Mouse (Mus musculus): ENCODE results near the gene Slc25a13. TPM values are rescaled to one million over a fixed set of nuclear protein-coding genes. Genes with fewer than 3 reads are reported as not detected.

The Slc25a13 gene
- polyA plus RNA-seq, 1 experiment from 2014 or later, result 25.7 TPM

GRCm38 (mm10) chr6:6005762-6006431 is 211.1 kb downstream of the Slc25a13 start:
- Histone ChIP-seq H3K4me3 (peak overlapping the region; percentile 54), H3K9ac (peak overlapping the region; percentile 56), H3K9me3 (no peaks in the 10 kb centered on the region), H3K27me3 (no peaks in the 10 kb centered on the region; the same call in 1 of the 2 replicates), H3K36me3 (no peaks in the 10 kb centered on the region), H3K27ac (0 out of 2 replicates have a peak overlapping the region, but pooled peaks have one; percentile 6), H3K4me2 (replicated peaks) (peak overlapping the region; percentile 90), H3K4me1 (peaks cover 10% of the 10 kb centered on the region; the same call in 1 of the 2 replicates)
- WGBS, result under 1% methylated on average over 42 of the region's 42 CpGs
- ATAC-seq (ENCODE audit: low FRiP score, low read depth), result peak; percentile 95

DNA sequence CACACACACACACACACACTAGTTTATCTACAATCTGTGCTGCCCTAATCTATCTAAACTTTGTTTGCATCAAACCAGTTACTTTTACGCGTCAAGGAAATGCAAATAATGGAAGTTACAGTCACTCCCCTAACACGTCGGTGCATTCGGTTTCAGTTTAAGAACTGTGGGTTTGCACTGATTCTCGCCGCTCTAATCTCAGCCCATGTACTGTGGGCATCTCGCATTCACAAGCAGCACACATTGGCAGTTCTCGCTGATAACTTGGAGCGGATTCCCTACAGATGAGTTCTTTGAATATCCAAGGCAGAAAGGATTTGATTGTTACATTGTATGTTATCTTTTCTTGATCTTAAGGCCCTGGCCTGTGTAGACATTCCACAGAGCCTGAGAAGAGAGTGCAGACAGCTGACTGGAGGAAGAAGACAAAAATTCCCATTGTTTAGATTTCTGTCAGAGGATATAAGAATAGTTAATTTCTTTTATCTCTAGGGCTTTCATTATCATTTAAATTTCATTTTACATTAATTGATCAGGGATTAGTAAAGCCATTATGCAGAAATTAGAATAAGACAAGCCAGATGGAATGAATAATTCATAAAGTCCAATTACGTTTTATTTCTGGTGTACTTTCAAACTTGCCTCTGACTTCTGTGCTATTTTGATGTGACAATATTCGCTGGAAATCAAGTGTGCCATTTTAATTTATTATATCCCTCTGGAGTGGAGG is 212.1 kb downstream of the Slc25a13 start:
- Histone ChIP-seq H3K9me3 (no peaks in the 10 kb centered on the region), H3K9ac (no peak overlapping the region), H3K4me3 (no peak overlapping the region), H3K27ac (no peak overlapping the region), H3K4me2 (replicated peaks) (peak overlapping the region; percentile 90), H3K4me1 (peaks cover 10% of the 10 kb centered on the region; the same call in 1 of the 2 replicates), H3K36me3 (no peaks in the 10 kb centered on the region), H3K27me3 (no peaks in the 10 kb centered on the region)
- ATAC-seq (ENCODE audit: low FRiP score, low read depth), result no peak
- 60% methylated on average over 12 of the region's 12 CpGs for WGBS

DNA sequence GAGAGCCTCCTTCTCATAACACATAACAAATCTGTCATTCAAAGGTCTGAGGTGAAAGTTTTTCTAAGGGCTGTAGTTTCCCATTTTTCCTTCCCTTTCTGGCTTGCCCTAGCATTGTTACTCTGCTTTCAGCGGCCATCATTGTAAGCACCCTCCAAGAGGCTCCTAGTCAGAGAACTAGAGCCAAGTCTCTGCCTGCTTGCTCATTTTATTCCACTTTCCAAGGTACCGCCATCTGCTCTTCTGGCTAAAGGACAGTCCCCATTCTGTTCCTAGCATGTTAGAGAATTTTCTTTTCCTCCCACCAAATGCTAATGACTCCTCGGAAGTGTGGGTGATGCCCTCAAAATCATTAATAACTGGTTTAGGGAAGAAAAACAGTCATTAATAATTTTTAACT is 214.9 kb downstream of the Slc25a13 start:
- H3K4me1 ChIP-seq, result peaks cover 14% of the 10 kb centered on the region
- H3K9ac ChIP-seq, result no peak overlapping the region
- no peak overlapping the region for H3K4me2 ChIP-seq (replicated peaks)
- H3K27me3 ChIP-seq, result no peaks in the 10 kb centered on the region
- no peak overlapping the region for H3K27ac ChIP-seq
- H3K4me3 ChIP-seq, result no peak overlapping the region
- no peaks in the 10 kb centered on the region for H3K9me3 ChIP-seq
- WGBS, result 83% methylated on average over 3 of the region's 3 CpGs
- ATAC-seq (ENCODE audit: low FRiP score, low read depth), result no peak
- no peaks in the 10 kb centered on the region for H3K36me3 ChIP-seq

DNA sequence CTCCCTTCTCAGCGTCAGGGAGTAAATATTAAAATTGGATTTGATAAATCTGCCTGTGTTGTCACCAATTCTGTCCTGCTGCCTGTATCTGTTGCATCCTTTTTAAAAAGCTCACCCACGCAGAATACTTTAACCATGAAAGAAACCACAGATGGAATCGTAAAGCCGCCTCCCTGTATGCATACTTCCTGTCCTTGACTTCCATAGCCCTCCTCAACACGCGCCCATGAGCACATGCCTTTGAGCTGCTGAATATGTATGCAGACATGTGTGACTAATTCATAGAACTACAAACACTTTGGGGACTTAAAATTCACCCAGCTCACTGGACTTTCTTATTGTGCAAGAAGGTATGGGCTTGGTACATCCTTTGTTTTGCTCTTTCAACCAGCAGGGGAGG is 219.4 kb downstream of the Slc25a13 start:
- ATAC-seq (ENCODE audit: low FRiP score, low read depth), result no peak
- WGBS, result 49% methylated on average over 6 of the region's 6 CpGs
- no peak overlapping the region for H3K4me2 ChIP-seq (replicated peaks)

DNA sequence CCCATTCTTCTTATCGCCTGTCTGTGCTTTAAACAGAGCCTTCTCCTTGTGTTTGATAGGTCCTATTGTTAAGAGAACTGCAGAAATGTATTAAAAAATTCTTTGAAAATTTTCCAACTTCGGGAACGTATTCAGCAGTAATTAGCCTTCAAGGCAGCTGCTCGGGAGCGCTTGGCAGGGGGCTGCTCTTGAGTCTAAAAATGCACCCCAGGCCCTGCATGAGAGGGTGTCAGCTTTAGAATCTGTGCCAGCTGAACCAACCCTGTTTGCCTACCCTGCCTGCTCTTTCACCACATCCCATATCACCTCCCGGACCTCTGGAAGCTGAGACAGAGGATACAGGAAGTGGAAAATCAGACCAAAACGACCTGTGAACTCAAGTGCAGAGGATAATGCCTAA is 223.9 kb downstream of the Slc25a13 start:
- ATAC-seq (ENCODE audit: low FRiP score, low read depth), result 0 out of 2 replicates have a peak, but pooled peaks have one; percentile 22
- Histone ChIP-seq H3K9me3 (no peaks in the 10 kb centered on the region), H3K27ac (no peak overlapping the region; the same call in 1 of the 2 replicates), H3K36me3 (no peaks in the 10 kb centered on the region), H3K4me3 (no peak overlapping the region), H3K27me3 (0 out of 2 replicates have a peak, but pooled peaks cover 3% of the 10 kb centered on the region), H3K9ac (no peak overlapping the region), H3K4me1 (peaks cover 46% of the 10 kb centered on the region), H3K4me2 (replicated peaks) (peak overlapping the region; percentile 20; the same call in 1 of the 2 replicates)
- WGBS, result 26% methylated on average over 7 of the region's 7 CpGs

More for the DNA sequence above, 219.4 kb downstream of the Slc25a13 start:
- Histone ChIP-seq H3K9me3 (no peaks in the 10 kb centered on the region), H3K27ac (no peak overlapping the region), H3K36me3 (no peaks in the 10 kb centered on the region), H3K27me3 (0 out of 2 replicates have a peak, but pooled peaks cover 3% of the 10 kb centered on the region), H3K4me3 (no peak overlapping the region), H3K4me1 (peaks cover 21% of the 10 kb centered on the region), H3K9ac (no peak overlapping the region)

DNA sequence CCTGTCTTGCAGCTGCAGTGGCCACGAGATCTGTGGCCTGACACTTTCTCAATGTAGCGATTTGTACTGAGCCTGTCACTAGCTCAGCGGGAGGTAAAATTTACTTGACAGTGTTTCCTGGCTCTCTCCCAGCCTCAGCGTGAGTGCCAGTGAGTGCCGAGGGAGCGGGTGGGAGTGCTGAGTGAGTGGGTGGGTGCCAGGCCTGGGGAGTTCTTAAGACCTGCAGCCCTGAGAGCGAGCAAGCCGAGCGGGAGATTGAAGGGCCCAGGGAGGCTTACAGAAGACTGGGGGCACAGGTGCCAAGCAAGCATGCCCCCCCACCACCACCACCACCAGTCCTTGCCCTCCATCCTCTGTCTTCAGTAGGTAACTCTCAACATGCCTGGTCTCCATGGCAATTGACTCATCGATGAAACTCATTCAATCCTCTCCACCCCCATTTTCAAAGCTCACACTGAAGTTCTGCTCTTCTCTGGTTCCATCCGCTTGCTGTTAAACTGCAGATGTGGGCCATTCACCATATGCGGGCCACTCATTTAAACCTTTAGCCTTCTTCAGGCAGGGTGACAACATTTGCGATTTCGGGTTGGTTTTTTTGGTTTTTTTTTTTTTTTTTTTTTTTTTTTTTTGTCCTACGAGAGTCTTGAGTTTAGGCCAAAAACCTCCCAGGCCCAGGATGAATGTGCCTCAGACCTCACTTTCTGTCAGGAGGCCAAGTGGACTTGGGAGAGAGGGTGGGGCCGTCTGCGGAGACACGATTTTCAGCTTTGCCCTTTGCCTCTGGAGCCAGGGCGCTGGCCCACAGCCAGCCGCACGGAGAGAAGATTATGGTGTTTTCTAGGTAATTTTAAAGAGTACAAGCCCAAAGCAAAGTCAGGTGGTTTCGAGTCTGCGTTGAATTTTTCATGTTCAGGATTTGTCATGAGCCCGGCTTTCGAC is 224.9 kb downstream of the Slc25a13 start:
- WGBS, result 27% methylated on average over 25 of the region's 25 CpGs
- Histone ChIP-seq H3K9me3 (no peaks in the 10 kb centered on the region), H3K27me3 (0 out of 2 replicates have a peak, but pooled peaks cover 3% of the 10 kb centered on the region), H3K4me3 (no peak overlapping the region), H3K27ac (peak overlapping the region; percentile 70; the same call in 1 of the 2 replicates), H3K4me1 (peaks cover 48% of the 10 kb centered on the region), H3K4me2 (replicated peaks) (peak overlapping the region; percentile 48), H3K36me3 (no peaks in the 10 kb centered on the region), H3K9ac (peak overlapping the region; percentile 35; the same call in 1 of the 2 replicates)
- ATAC-seq (ENCODE audit: low FRiP score, low read depth), result 0 out of 2 replicates have a peak, but pooled peaks have one; percentile 31

GRCm38 (mm10) chr6:5991243-5991642 is 225.7 kb downstream of the Slc25a13 start:
- 33% methylated on average over 6 of the region's 6 CpGs for WGBS
- Histone ChIP-seq H3K27ac (peak overlapping the region; percentile 70), H3K9ac (peak overlapping the region; percentile 35; the same call in 1 of the 2 replicates), H3K4me1 (peaks cover 48% of the 10 kb centered on the region), H3K27me3 (no peaks in the 10 kb centered on the region), H3K36me3 (no peaks in the 10 kb centered on the region), H3K4me2 (replicated peaks) (peak overlapping the region; percentile 48; the same call in 1 of the 2 replicates), H3K9me3 (no peaks in the 10 kb centered on the region), H3K4me3 (no peak overlapping the region)
- ATAC-seq (ENCODE audit: low FRiP score, low read depth), result no peak
